Mouse (Mus musculus) ovary, postnatal 10 days (tissue): ENCODE data around the gene Pcyt2.

Source experiments
- DNase-seq: peaks from one replicate; pipeline ENCODE4 v3.0.0; 2022; ENCODE audit warnings: low spot score

The Pcyt2 gene

GRCm38 (mm10) chr11:120632559-120633519 lies 15.1 kb upstream of the Pcyt2 start:
- DNase-seq, result peak; percentile 60

GRCm38 (mm10) chr11:120631726-120632448 lies 14.2 kb upstream of the Pcyt2 start:
- DNase-seq, result no peak

GRCm38 (mm10) chr11:120630881-120631725 lies 13.4 kb upstream of the Pcyt2 start:
- DNase-seq, result no peak

- no peak for DNase-seq
Observed at GRCm38 (mm10) chr11:120630401-120630871, 12.7 kb upstream of the Pcyt2 start.

- DNase-seq, result no peak
Observed at GRCm38 (mm10) chr11:120629911-120630310, 12.2 kb upstream of the Pcyt2 start.

- no peak for DNase-seq
Observed at GRCm38 (mm10) chr11:120629341-120629730, 11.6 kb upstream of the Pcyt2 start.

GRCm38 (mm10) chr11:120628601-120629340 lies 11.0 kb upstream of the Pcyt2 start:
- DNase-seq, result no peak

- DNase-seq, result no peak
Observed at GRCm38 (mm10) chr11:120627468-120628300, 9.9 kb upstream of the Pcyt2 start.

- DNase-seq, result no peak
Observed at GRCm38 (mm10) chr11:120626785-120627467, 9.2 kb upstream of the Pcyt2 start.

- DNase-seq, result no peak
Observed at GRCm38 (mm10) chr11:120625152-120625775, 7.5 kb upstream of the Pcyt2 start, which contains the start of gene Sirt7. Sirt7 (minus strand) TSS chr11:120625240.

- no peak for DNase-seq
Observed at GRCm38 (mm10) chr11:120624680-120625111, 7.0 kb upstream of the Pcyt2 start.

GRCm38 (mm10) chr11:120623961-120624679 lies 6.4 kb upstream of the Pcyt2 start:
- DNase-seq, result no peak

- no peak for DNase-seq
Observed at GRCm38 (mm10) chr11:120622805-120623204, 5.1 kb upstream of the Pcyt2 start.

GRCm38 (mm10) chr11:120620195-120620594 lies 2.5 kb upstream of the Pcyt2 start:
- no peak for DNase-seq

GRCm38 (mm10) chr11:120618619-120619535 lies 1.1 kb upstream of the Pcyt2 start:
- DNase-seq, result no peak

- DNase-seq, result no peak
Observed at GRCm38 (mm10) chr11:120616617-120617294, 980 bp downstream of the Pcyt2 start.
